Mouse (Mus musculus): Measurements from ENCODE around the gene Lin28a. TPM values are rescaled to one million over a fixed set of nuclear protein-coding genes. Genes with fewer than 3 reads are reported as not detected.

Gene Lin28a
- polyA plus RNA-seq (2015; fragmentation: Nextera tagmentation; extraction: Ambion mirVana), result not detected in 2 replicates

GRCm38 (mm10) chr4:134018779-134019145, at the start of gene Lin28a:
TSS of gene Lin28a (minus strand) at chr4:134018841.
- Histone ChIP-seq H3K36me3 (ENCODE audit: control insufficient read depth, insufficient read depth) (no peaks in the 10 kb centered on the region), H3K9me3 (ENCODE audit: control insufficient read depth, low read length) (no peaks in the 10 kb centered on the region), H3K27me3 (replicated peaks; ENCODE audit: control insufficient read depth, insufficient read depth, low read length) (peaks cover 40% of the 10 kb centered on the region), H3K4me3 (replicated peaks; ENCODE audit: low read length) (peak within 1 kb of the TSS; percentile 32), H3K4me1 (replicated peaks; ENCODE audit: control insufficient read depth, insufficient read depth, low read length) (peaks cover 17% of the 10 kb centered on the region), H3K9ac (replicated peaks; ENCODE audit: low read depth, low read length) (peak within 1 kb of the TSS; percentile 17; the same call in 1 of the 2 replicates), H3K4me2 (ENCODE audit: low read length) (peak within 1 kb of the TSS; percentile 56), H3K27ac (ENCODE audit: low read length) (no peak within 1 kb of the TSS)
- no peak for ATAC-seq
- under 1% methylated on average over 9 of the region's 9 CpGs for WGBS

DNA sequence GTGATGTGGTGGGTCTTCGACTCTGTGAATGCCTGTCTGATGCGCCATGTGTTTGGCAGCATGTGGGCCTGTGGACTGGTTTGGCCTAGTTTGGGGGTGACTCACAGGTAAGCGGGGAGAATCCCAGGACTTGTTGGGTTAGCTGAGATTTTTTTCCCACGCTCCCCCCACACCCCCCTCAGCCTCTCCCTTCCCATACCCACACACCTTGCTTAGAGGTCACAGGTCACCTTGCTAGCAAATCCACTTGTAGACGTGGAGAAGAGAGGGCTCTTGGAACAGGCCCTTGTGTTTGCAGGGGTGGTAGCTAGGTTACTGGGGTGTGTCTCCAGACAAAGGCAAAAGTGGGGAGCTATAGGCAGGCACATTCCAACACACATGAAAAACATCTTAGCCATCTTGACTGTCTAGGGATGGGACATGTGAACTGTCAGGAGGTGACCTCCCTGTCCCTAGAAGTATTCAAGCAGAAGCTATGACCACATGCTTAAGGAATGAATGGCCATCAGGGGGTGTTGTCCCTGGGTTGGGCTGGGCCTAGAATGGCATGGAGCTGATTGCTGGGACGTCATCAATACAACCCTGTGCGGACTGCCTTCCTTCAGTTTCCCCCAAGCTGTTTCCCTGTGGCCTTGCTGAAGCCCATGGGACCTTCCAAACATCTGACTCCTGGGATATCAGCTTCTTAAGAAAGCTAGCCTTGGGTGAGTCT, 49.3 kb upstream of the Lin28a start:
- no peak for ATAC-seq
- H3K9me3 ChIP-seq (ENCODE audit: control insufficient read depth, low read length), result no peaks in the 10 kb centered on the region
- no peak overlapping the region for H3K27ac ChIP-seq (ENCODE audit: low read length)
- peaks cover 2% of the 10 kb centered on the region; the same call in 1 of the 2 replicates for H3K4me1 ChIP-seq (replicated peaks; ENCODE audit: control insufficient read depth, insufficient read depth, low read length)
- H3K4me3 ChIP-seq (replicated peaks; ENCODE audit: low read length), result no peak overlapping the region
- H3K9ac ChIP-seq (replicated peaks; ENCODE audit: low read depth, low read length), result no peak overlapping the region
- WGBS, result 84% methylated on average over 7 of the region's 7 CpGs
- H3K27me3 ChIP-seq (replicated peaks; ENCODE audit: control insufficient read depth, insufficient read depth, low read length), result peaks cover 2% of the 10 kb centered on the region; the same call in 1 of the 2 replicates
- H3K36me3 ChIP-seq (ENCODE audit: control insufficient read depth, insufficient read depth), result no peaks in the 10 kb centered on the region
- no peak overlapping the region for H3K4me2 ChIP-seq (ENCODE audit: low read length)

- no peaks in the 10 kb centered on the region for H3K9me3 ChIP-seq (ENCODE audit: control insufficient read depth, low read length)
- H3K4me2 ChIP-seq (ENCODE audit: low read length), result no peak overlapping the region
- no peak overlapping the region for H3K4me3 ChIP-seq (replicated peaks; ENCODE audit: low read length)
- no peak for ATAC-seq
- peaks cover 2% of the 10 kb centered on the region; the same call in 1 of the 2 replicates for H3K27me3 ChIP-seq (replicated peaks; ENCODE audit: control insufficient read depth, insufficient read depth, low read length)
- 87% methylated on average over 8 of the region's 8 CpGs for WGBS
- no peak overlapping the region for H3K27ac ChIP-seq (ENCODE audit: low read length)
- no peak overlapping the region for H3K9ac ChIP-seq (replicated peaks; ENCODE audit: low read depth, low read length)
- peaks cover 2% of the 10 kb centered on the region; the same call in 1 of the 2 replicates for H3K4me1 ChIP-seq (replicated peaks; ENCODE audit: control insufficient read depth, insufficient read depth, low read length)
- no peaks in the 10 kb centered on the region for H3K36me3 ChIP-seq (ENCODE audit: control insufficient read depth, insufficient read depth)
Measured at GRCm38 (mm10) chr4:134067383-134067782, 48.7 kb upstream of the Lin28a start.

GRCm38 (mm10) chr4:134065431-134066004, 46.9 kb upstream of the Lin28a start:
- H3K36me3 ChIP-seq (ENCODE audit: control insufficient read depth, insufficient read depth), result no peaks in the 10 kb centered on the region
- H3K4me2 ChIP-seq (ENCODE audit: low read length), result no peak overlapping the region
- no peak overlapping the region for H3K4me3 ChIP-seq (replicated peaks; ENCODE audit: low read length)
- no peak overlapping the region for H3K27ac ChIP-seq (ENCODE audit: low read length)
- H3K27me3 ChIP-seq (replicated peaks; ENCODE audit: control insufficient read depth, insufficient read depth, low read length), result peaks cover 2% of the 10 kb centered on the region; the same call in 1 of the 2 replicates
- no peak overlapping the region for H3K9ac ChIP-seq (replicated peaks; ENCODE audit: low read depth, low read length)
- no peaks in the 10 kb centered on the region for H3K9me3 ChIP-seq (ENCODE audit: control insufficient read depth, low read length)
- 23% methylated on average over 23 of the region's 23 CpGs for WGBS
- H3K4me1 ChIP-seq (replicated peaks; ENCODE audit: control insufficient read depth, insufficient read depth, low read length), result peaks cover 2% of the 10 kb centered on the region; the same call in 1 of the 2 replicates
- no peak for ATAC-seq

DNA sequence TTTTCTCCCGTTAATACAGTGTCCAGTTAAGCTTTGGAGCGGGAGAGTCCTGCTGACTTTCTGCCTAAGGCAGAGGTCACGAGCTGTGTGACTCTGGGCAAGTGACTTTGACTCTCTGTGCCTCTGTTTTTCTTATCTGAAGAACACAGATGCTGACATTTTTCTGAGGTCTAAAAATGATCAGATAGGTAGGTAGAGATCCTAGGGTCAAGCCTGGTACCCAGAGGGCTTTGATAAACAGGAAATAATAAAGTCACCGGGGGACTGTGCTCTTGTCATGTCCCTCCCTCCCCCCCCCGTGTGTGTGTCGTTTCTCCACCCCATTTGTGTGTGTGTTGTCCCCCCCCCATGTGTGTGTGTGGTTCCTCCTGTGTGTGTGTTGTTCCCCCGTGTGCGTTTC, 43.9 kb upstream of the Lin28a start:
- H3K4me1 ChIP-seq (replicated peaks; ENCODE audit: control insufficient read depth, insufficient read depth, low read length), result peaks cover 2% of the 10 kb centered on the region; the same call in 1 of the 2 replicates
- no peaks in the 10 kb centered on the region for H3K9me3 ChIP-seq (ENCODE audit: control insufficient read depth, low read length)
- peaks cover 2% of the 10 kb centered on the region; the same call in 1 of the 2 replicates for H3K27me3 ChIP-seq (replicated peaks; ENCODE audit: control insufficient read depth, insufficient read depth, low read length)
- H3K36me3 ChIP-seq (ENCODE audit: control insufficient read depth, insufficient read depth), result no peaks in the 10 kb centered on the region
- no peak overlapping the region for H3K4me2 ChIP-seq (ENCODE audit: low read length)
- no peak for ATAC-seq
- WGBS, result 76% methylated on average over 8 of the region's 8 CpGs
- no peak overlapping the region for H3K4me3 ChIP-seq (replicated peaks; ENCODE audit: low read length)
- H3K27ac ChIP-seq (ENCODE audit: low read length), result no peak overlapping the region
- no peak overlapping the region for H3K9ac ChIP-seq (replicated peaks; ENCODE audit: low read depth, low read length)

DNA sequence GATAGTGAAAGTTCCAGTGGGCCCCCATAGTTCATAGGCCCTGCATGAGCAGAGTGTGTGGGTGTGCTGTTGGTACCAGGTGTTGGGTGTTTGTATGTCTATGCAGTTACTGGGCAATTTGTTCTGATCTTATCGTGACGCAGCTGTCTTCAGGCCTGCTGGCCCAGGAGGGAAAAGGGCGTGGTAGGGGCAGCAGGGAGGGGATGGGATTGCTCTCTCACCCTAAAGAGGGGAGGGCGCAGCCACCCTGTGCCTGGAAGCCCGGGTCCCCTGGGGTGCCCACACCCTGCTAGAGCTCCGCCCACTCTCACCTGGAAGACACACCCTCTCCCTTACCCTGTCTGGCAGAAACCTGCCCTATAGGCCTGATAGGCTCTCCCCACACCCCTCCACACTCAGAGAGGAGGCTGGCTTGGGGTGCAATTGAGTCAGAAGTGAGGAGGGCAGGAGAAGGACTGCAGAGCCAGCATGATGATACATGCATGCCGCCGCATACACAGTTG, 43.4 kb upstream of the Lin28a start:
- 53% methylated on average over 8 of the region's 8 CpGs for WGBS
- Histone ChIP-seq H3K36me3 (ENCODE audit: control insufficient read depth, insufficient read depth) (no peaks in the 10 kb centered on the region), H3K9me3 (ENCODE audit: control insufficient read depth, low read length) (no peaks in the 10 kb centered on the region), H3K9ac (replicated peaks; ENCODE audit: low read depth, low read length) (no peak overlapping the region), H3K27me3 (replicated peaks; ENCODE audit: control insufficient read depth, insufficient read depth, low read length) (peaks cover 2% of the 10 kb centered on the region; the same call in 1 of the 2 replicates), H3K27ac (ENCODE audit: low read length) (no peak overlapping the region), H3K4me2 (ENCODE audit: low read length) (no peak overlapping the region), H3K4me3 (replicated peaks; ENCODE audit: low read length) (no peak overlapping the region), H3K4me1 (replicated peaks; ENCODE audit: control insufficient read depth, insufficient read depth, low read length) (peaks cover 2% of the 10 kb centered on the region; the same call in 1 of the 2 replicates)
- no peak for ATAC-seq

GRCm38 (mm10) chr4:134061166-134061830, 42.7 kb upstream of the Lin28a start:
- Histone ChIP-seq H3K27ac (ENCODE audit: low read length) (no peak overlapping the region), H3K9me3 (ENCODE audit: control insufficient read depth, low read length) (no peaks in the 10 kb centered on the region), H3K9ac (replicated peaks; ENCODE audit: low read depth, low read length) (no peak overlapping the region), H3K4me1 (replicated peaks; ENCODE audit: control insufficient read depth, insufficient read depth, low read length) (no peaks in the 10 kb centered on the region), H3K4me3 (replicated peaks; ENCODE audit: low read length) (no peak overlapping the region), H3K4me2 (ENCODE audit: low read length) (no peak overlapping the region), H3K27me3 (replicated peaks; ENCODE audit: control insufficient read depth, insufficient read depth, low read length) (peaks cover 2% of the 10 kb centered on the region; the same call in 1 of the 2 replicates), H3K36me3 (ENCODE audit: control insufficient read depth, insufficient read depth) (no peaks in the 10 kb centered on the region)
- no peak for ATAC-seq
- WGBS, result 60% methylated on average over 18 of the region's 18 CpGs

- Histone ChIP-seq H3K27me3 (replicated peaks; ENCODE audit: control insufficient read depth, insufficient read depth, low read length) (no peaks in the 10 kb centered on the region; the same call in 1 of the 2 replicates), H3K9me3 (ENCODE audit: control insufficient read depth, low read length) (no peaks in the 10 kb centered on the region), H3K4me1 (replicated peaks; ENCODE audit: control insufficient read depth, insufficient read depth, low read length) (no peaks in the 10 kb centered on the region), H3K4me3 (replicated peaks; ENCODE audit: low read length) (no peak within 1 kb of the TSS), H3K9ac (replicated peaks; ENCODE audit: low read depth, low read length) (no peak within 1 kb of the TSS), H3K27ac (ENCODE audit: low read length) (no peak within 1 kb of the TSS), H3K4me2 (ENCODE audit: low read length) (no peak within 1 kb of the TSS), H3K36me3 (ENCODE audit: control insufficient read depth, insufficient read depth) (no peaks in the 10 kb centered on the region)
- WGBS, result 48% methylated on average over 28 of the region's 28 CpGs
- ATAC-seq, result no peak
Measured at GRCm38 (mm10) chr4:134060135-134060865, 41.7 kb upstream of the Lin28a start, which contains the start of gene Crybg2. TSS of gene Crybg2 (plus strand) at chr4:134060815.

Measured in forebrain, embryonic 16.5 days (tissue).